Mouse (Mus musculus): ENCODE results near the gene Cep41. TPM values are rescaled to one million over a fixed set of nuclear protein-coding genes. Genes with fewer than 3 reads are reported as not detected.

Cep41 gene
- polyA plus RNA-seq, 1 experiment from 2014 or later = 23.4 TPM

DNA sequence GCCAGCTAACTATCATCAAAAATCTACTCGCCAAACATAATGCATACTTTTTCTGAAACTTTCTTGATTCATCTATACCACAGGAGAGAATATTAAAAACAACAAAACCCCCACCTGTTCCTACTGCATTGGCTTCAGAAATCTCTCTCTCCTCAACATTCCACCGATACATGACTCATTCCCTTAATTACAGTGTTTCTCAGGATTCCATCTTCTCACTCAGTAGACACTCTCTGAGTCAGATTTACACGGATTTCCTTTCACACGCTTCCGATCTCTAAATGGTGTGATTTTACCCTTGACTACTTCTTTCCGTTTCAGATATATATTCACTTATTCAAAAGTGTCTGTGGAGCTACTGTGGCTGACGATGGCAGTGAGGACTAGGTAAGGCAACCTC, 6.4 kb downstream of the Cep41 start:
- H3K36me3 ChIP-seq = no peaks in the 10 kb centered on the region
- H3K4me2 ChIP-seq = no peak overlapping the region
- H3K4me3 ChIP-seq = no peak overlapping the region
- no peaks in the 10 kb centered on the region for H3K27me3 ChIP-seq
- 88% methylated on average over 7 of the region's 7 CpGs for WGBS
- H3K27ac ChIP-seq = no peak overlapping the region
- ATAC-seq (ENCODE audit: insufficient number of reproducible peaks, insufficient read depth, low FRiP score, low TSS enrichment, low read depth) = no peak
- H3K9me3 ChIP-seq = no peaks in the 10 kb centered on the region
- no peak overlapping the region for H3K9ac ChIP-seq
- H3K4me1 ChIP-seq = peaks cover 15% of the 10 kb centered on the region

DNA sequence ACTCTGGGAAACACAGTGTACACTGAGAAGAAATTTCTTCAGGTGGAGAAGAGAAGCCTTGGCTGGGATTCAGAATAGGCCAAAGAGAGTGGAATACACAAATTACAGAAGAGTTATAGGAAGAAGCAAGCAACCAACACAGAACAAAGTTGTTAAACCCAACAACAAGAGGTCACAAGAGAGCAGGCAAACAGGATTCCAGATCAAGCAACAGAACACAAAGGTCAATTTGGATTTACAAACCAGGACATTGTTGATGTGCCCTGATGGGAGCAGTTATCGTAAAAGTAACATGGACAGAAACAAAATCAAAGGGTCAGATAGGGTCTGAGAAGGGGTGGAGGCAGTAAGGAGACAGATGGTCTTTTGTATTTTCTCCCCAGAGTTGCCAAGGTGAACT, 9.0 kb downstream of the Cep41 start:
- Histone ChIP-seq H3K36me3 (no peaks in the 10 kb centered on the region), H3K4me2 (no peak overlapping the region), H3K27me3 (no peaks in the 10 kb centered on the region), H3K27ac (no peak overlapping the region), H3K4me3 (no peak overlapping the region), H3K9me3 (no peaks in the 10 kb centered on the region), H3K9ac (no peak overlapping the region), H3K4me1 (peaks cover 30% of the 10 kb centered on the region)
- 59% methylated on average over 1 of the region's 1 CpGs for WGBS
- no peak for ATAC-seq (ENCODE audit: insufficient number of reproducible peaks, insufficient read depth, low FRiP score, low TSS enrichment, low read depth)

DNA sequence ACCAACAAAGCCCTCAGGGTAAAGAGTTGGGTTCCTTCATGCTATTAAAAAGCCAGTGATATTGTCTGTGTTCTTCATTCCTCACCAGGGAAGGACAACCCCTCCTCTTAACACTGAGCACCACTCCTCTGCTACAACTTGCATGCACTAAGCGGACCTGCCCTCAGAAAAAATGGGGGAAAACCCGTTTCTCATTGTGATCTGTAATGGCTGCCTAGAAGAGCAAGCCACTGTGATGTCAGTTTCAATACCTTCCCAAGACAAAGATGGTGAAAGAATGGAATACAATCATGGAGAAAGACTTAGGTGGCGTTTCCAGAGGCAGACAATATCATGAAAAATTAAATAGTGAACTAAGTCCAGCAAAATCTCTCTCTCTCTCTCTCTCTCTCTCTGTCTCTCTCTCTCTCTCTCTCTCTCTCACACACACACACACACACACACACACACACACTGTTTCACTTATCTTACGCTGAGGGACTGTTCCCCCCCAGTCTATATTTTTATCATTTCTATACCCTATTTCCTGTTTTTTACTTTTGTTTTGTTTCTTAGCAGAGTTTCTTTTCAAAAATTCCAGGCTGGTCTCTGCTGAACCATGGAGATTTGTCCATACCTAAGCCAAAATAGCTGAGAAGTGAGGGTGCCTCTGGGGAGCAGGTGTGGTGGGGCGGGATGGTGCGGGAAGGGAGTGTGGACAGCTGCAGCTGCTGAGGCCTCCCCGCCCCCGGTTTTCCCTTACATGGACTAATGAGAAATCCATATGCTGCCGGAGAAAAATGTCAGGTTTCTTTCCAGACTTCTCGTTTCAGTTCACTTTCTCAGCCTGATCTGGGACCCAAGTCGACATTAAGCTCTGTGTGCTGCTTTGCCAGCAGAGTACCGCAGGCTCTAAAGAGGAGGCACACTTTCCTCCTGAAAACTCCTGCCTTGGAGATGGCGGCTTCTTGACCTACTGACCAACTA, 11.3 kb downstream of the Cep41 start:
- no peaks in the 10 kb centered on the region for H3K9me3 ChIP-seq
- no peaks in the 10 kb centered on the region for H3K27me3 ChIP-seq
- peak overlapping the region; percentile 91 for H3K27ac ChIP-seq
- whole genome bisulfite sequencing = 40% methylated on average over 13 of the region's 13 CpGs
- H3K9ac ChIP-seq = peak overlapping the region; percentile 51; the same call in 1 of the 2 replicates
- H3K4me2 ChIP-seq = peak overlapping the region; percentile 18
- H3K4me1 ChIP-seq = peaks cover 37% of the 10 kb centered on the region
- H3K36me3 ChIP-seq = 0 out of 2 replicates have a peak, but pooled peaks cover 3% of the 10 kb centered on the region
- H3K4me3 ChIP-seq = no peak overlapping the region
- peak; percentile 74; the same call in 1 of the 2 replicates for ATAC-seq (ENCODE audit: insufficient number of reproducible peaks, insufficient read depth, low FRiP score, low TSS enrichment, low read depth)

DNA sequence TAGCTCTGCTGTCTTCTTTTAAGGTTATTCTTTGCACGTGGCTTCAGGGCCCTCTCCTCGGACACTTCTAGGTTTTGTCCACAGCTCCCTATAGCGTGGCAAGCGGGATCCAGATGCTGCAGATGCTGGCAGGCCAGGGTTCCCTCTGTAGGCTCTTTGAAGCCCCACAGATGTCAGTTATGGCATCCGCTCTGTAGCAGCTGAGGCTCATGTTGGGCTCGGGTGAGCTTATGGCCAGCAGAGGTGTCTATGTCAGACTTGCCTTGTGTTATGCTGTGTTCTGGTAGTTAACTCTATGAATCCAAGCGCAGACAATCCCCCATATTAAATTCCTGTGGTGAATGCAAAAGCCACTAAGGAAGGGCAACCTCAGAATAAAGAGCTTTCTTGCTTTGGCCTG, 13.1 kb downstream of the Cep41 start:
- Histone ChIP-seq H3K36me3 (0 out of 2 replicates have a peak, but pooled peaks cover 3% of the 10 kb centered on the region), H3K4me1 (peaks cover 52% of the 10 kb centered on the region), H3K9me3 (no peaks in the 10 kb centered on the region), H3K9ac (no peak overlapping the region), H3K4me2 (no peak overlapping the region), H3K27ac (peak overlapping the region; percentile 78), H3K4me3 (no peak overlapping the region), H3K27me3 (no peaks in the 10 kb centered on the region)
- WGBS = 35% methylated on average over 7 of the region's 7 CpGs
- no peak for ATAC-seq (ENCODE audit: insufficient number of reproducible peaks, insufficient read depth, low FRiP score, low TSS enrichment, low read depth)

DNA sequence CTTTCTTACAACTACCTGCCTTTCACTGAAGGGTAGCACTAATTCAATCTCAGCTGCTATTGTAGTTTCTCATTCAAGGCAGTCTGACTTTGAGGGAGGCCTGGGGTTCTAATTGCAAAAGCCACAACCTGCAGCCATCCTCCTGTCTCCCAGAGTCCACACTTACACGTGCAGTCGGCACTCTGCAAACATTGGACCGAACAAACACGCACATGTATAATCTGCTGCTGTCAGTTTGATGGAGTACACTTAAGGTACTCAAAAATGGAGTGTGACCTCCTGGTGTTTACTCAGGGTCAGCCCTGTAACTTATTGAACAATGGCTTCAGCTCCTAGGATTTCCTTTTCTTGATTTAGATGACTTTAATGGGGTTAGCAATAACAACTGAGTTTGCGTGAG, 14.0 kb downstream of the Cep41 start:
- 73% methylated on average over 5 of the region's 5 CpGs for WGBS
- no peak for ATAC-seq (ENCODE audit: insufficient number of reproducible peaks, insufficient read depth, low FRiP score, low TSS enrichment, low read depth)
- 0 out of 2 replicates have a peak, but pooled peaks cover 3% of the 10 kb centered on the region for H3K36me3 ChIP-seq
- H3K4me2 ChIP-seq = no peak overlapping the region
- peak overlapping the region; percentile 30; the same call in 1 of the 2 replicates for H3K27ac ChIP-seq
- peaks cover 60% of the 10 kb centered on the region for H3K4me1 ChIP-seq
- H3K27me3 ChIP-seq = no peaks in the 10 kb centered on the region
- no peaks in the 10 kb centered on the region for H3K9me3 ChIP-seq
- H3K9ac ChIP-seq = no peak overlapping the region
- H3K4me3 ChIP-seq = no peak overlapping the region

DNA sequence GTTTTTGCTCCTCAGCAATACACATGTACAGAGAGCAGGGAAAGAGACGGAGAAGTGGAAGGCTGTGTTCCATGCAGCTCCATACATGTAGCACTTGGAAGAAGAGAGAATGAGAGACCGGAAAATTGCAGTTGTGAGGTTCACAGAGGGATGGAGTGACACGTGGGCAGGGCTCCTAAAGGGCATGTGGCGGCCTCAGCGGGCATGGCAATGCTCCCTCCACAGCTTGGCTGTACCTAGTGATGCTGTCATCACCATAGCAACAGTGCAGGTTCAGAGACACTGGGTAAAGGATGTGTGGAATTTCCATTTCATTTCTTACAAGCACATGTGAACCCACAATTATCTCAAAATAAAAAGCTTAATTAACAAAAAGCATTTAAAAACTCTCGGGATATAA, 15.1 kb downstream of the Cep41 start:
- Histone ChIP-seq H3K4me2 (no peak overlapping the region), H3K36me3 (0 out of 2 replicates have a peak, but pooled peaks cover 3% of the 10 kb centered on the region), H3K9ac (0 out of 2 replicates have a peak overlapping the region, but pooled peaks have one; percentile 21), H3K27me3 (no peaks in the 10 kb centered on the region), H3K4me1 (peaks cover 71% of the 10 kb centered on the region), H3K4me3 (no peak overlapping the region), H3K9me3 (no peaks in the 10 kb centered on the region), H3K27ac (peak overlapping the region; percentile 51; the same call in 1 of the 2 replicates)
- 69% methylated on average over 6 of the region's 6 CpGs for WGBS
- no peak for ATAC-seq (ENCODE audit: insufficient number of reproducible peaks, insufficient read depth, low FRiP score, low TSS enrichment, low read depth)

DNA sequence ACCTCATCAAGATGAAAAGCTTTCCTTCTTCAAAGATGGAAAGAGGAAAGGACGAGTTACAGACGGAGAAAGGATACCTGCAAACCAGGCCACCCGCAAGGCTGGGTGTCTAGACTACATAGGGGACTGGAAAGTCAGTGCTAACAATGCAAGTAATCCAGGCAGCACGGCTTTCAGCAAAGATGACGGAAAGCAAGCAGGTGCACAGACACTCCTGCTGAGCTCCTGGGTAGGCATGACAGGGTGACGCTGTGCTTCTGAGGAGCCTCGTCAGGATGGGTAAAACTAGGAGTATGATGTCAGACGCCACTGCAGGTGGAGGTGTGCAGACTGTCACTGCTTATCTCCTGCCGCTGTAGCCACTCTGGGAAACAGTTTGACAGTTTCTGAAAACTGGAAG, 16.0 kb downstream of the Cep41 start:
- 0 out of 2 replicates have a peak, but pooled peaks cover 3% of the 10 kb centered on the region for H3K36me3 ChIP-seq
- H3K27me3 ChIP-seq = no peaks in the 10 kb centered on the region
- no peak overlapping the region for H3K4me3 ChIP-seq
- 74% methylated on average over 9 of the region's 9 CpGs for WGBS
- no peaks in the 10 kb centered on the region for H3K9me3 ChIP-seq
- peaks cover 70% of the 10 kb centered on the region for H3K4me1 ChIP-seq
- no peak for ATAC-seq (ENCODE audit: insufficient number of reproducible peaks, insufficient read depth, low FRiP score, low TSS enrichment, low read depth)
- no peak overlapping the region for H3K4me2 ChIP-seq
- H3K9ac ChIP-seq = no peak overlapping the region
- H3K27ac ChIP-seq = no peak overlapping the region; the same call in 1 of the 2 replicates

DNA sequence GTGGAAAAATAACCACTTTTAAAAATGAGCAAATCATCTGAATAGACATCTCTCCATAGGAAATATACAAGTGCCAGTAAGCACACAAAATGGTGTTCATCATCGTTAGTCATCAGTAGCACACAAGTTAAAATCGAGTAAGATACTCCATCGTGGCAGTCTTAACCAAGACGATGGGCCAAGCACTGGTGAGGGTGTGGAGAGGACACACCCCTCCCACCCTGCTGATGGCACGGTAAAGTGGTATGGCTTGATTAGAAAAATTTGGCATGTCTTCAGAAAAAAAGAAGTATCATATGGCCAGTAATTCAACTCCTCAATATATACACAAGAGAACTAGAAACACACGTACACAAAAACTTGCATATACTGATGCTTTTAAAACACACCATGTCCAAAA, 17.0 kb downstream of the Cep41 start:
- H3K9ac ChIP-seq = no peak overlapping the region
- no peaks in the 10 kb centered on the region for H3K9me3 ChIP-seq
- H3K27ac ChIP-seq = peak overlapping the region; percentile 99
- WGBS = 50% methylated on average over 6 of the region's 6 CpGs
- H3K4me2 ChIP-seq = no peak overlapping the region
- H3K27me3 ChIP-seq = no peaks in the 10 kb centered on the region
- no peak for ATAC-seq (ENCODE audit: insufficient number of reproducible peaks, insufficient read depth, low FRiP score, low TSS enrichment, low read depth)
- peaks cover 69% of the 10 kb centered on the region for H3K4me1 ChIP-seq
- no peak overlapping the region for H3K4me3 ChIP-seq
- 0 out of 2 replicates have a peak, but pooled peaks cover 3% of the 10 kb centered on the region for H3K36me3 ChIP-seq

DNA sequence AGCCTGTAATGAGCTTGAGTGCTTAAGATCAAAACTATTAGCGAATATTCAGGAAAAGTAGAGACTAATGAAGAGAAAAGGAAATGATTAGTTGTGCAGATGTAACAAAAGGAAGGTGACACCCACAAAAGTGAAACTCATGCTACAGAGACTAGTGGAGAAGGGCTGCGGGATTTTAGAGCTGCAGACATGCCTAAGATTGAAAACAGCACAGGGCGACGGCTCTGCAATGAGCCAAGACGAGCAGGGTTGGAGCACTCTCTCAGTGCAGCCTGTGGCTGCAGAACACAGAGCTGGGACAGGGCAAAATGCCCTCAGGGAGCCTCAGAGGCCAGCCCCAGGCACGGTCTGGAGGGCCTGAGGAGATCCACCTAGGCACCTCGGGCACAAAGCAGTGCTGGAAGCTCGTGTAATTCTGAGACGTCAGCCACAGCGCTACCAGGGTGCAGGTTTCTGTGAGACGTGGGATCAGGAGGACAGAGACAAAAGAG, 18.2 kb downstream of the Cep41 start:
- 9% methylated on average over 11 of the region's 11 CpGs for WGBS
- Histone ChIP-seq H3K9ac (peak overlapping the region; percentile 70), H3K9me3 (no peaks in the 10 kb centered on the region), H3K27me3 (no peaks in the 10 kb centered on the region), H3K4me3 (peak overlapping the region; percentile 19), H3K4me2 (peak overlapping the region; percentile 55), H3K27ac (peak overlapping the region; percentile 99), H3K36me3 (0 out of 2 replicates have a peak, but pooled peaks cover 3% of the 10 kb centered on the region), H3K4me1 (peaks cover 70% of the 10 kb centered on the region)
- ATAC-seq (ENCODE audit: insufficient number of reproducible peaks, insufficient read depth, low FRiP score, low TSS enrichment, low read depth) = 0 out of 2 replicates have a peak, but pooled peaks have one; percentile 66

DNA sequence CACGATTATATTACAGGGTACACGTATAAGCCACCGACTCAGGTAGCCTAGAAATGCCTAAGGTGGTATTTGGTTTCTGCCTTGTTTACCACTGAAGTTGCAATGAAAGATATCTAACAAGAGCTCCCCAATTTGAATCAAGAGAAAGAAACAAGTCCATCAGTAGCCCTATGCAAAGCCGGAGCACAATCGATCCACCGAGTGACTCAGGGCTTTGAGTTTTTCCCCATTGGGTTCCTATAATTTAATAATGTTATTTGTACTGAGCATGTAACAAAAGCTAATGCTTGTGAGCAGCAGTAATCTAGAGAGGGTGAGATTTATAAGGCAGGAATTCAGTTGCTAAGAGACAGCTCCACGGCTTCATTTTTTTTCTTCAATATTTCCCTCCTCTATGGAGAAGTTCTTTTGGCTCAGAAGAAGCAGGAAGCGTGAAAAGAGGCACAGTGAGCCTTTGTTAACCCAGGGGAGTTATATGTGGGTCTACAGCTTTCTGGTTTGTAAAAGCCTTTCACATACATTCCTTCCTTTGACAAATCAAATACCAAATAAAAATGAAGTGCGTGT, 18.8 kb downstream of the Cep41 start:
- no peaks in the 10 kb centered on the region for H3K9me3 ChIP-seq
- 0 out of 2 replicates have a peak, but pooled peaks cover 3% of the 10 kb centered on the region for H3K36me3 ChIP-seq
- 0 out of 2 replicates have a peak overlapping the region, but pooled peaks have one; percentile 19 for H3K4me3 ChIP-seq
- H3K9ac ChIP-seq = peak overlapping the region; percentile 70
- peak overlapping the region; percentile 55 for H3K4me2 ChIP-seq
- no peaks in the 10 kb centered on the region for H3K27me3 ChIP-seq
- ATAC-seq (ENCODE audit: insufficient number of reproducible peaks, insufficient read depth, low FRiP score, low TSS enrichment, low read depth) = no peak
- peaks cover 72% of the 10 kb centered on the region for H3K4me1 ChIP-seq
- peak overlapping the region; percentile 99 for H3K27ac ChIP-seq
- WGBS = 20% methylated on average over 9 of the region's 9 CpGs

DNA sequence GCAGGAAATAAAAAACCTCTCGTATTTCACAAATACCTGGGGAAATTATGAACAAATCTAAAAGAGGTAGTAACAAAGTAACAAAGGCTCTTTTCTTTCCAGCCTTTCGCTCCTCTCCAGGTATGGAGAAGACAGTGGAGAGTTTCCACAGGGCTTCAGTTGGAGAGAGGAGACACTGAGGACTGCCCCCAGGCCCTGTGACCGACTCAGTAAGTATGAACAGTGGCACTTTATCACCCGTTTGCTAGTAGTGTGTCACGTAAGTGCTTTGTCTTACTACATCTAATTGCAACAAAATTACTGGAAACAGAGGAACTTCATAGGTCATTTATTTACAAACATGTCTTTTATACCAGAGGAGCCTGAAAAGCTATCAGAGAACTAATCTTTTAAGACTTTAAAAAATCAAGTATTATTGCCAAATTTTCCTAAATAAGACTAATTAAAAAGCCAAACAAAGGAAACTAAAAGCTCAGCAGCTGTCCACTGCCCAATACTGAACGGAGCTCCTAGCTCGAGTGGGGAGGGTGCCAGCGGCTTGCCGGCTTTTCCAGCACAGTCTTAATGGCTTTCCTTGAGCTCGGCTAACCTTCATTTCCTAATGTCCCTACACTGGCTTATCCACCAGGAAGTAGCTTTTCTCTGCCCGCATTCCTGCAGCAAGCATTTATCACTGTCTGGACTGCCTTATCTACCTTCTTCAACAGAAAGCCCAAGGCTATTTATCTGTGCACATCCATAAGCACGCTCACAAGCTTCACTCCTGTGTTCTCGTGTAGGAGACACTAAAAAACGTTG, 19.6 kb downstream of the Cep41 start:
- WGBS = 24% methylated on average over 14 of the region's 14 CpGs
- 0 out of 2 replicates have a peak overlapping the region, but pooled peaks have one; percentile 23 for H3K9ac ChIP-seq
- ATAC-seq (ENCODE audit: insufficient number of reproducible peaks, insufficient read depth, low FRiP score, low TSS enrichment, low read depth) = no peak
- H3K9me3 ChIP-seq = no peaks in the 10 kb centered on the region
- H3K4me2 ChIP-seq = peak overlapping the region; percentile 55
- 0 out of 2 replicates have a peak, but pooled peaks cover 3% of the 10 kb centered on the region for H3K36me3 ChIP-seq
- H3K4me1 ChIP-seq = peaks cover 79% of the 10 kb centered on the region
- peak overlapping the region; percentile 99 for H3K27ac ChIP-seq
- H3K27me3 ChIP-seq = no peaks in the 10 kb centered on the region
- no peak overlapping the region for H3K4me3 ChIP-seq
